Mouse (Mus musculus) cerebellum, postnatal 4 days (tissue): ENCODE data around the gene Vasn.
"Not testable (repeated sequence)": the region's sequence is repeated elsewhere in the genome, so short reads cannot be mapped to it uniquely, and the experiment has no call there.

Experiments
- DNase-seq, 2 experiments: peaks; one replicate each; pipeline ENCODE4 v3.0.0; 2022; ENCODE audit warnings: low spot score in 2 of 2, mixed read lengths in 1 of 2

Vasn gene

DNA sequence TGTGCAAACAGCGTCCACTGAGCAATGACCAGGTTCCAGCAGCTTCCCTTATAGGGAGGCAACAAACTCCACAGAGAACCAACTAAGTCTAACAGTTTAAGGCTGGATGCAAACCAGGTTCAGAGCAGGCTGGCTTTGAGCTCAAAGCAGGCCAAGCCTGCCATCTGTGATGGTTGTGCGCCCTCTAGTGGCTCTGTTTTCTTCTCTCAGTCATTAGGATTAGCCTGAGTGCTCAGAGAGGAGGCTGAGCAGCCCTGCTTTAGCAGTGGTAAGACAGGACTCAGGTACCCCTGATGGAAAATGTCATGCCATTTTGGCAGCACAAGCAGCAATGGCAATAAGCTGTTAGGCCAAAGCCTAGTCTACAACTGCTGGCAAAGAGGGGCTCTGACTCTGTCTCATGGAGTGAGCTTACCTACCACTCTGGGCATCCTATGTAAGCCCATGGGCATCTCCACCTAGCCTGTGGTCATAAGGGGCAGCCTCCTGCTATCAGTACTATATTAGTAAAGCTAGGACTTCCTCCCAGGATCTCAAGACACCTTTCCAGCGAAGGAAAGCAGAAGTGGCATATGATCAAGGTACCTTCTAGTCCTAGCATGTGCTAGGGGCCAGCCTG lies 27.6 kb downstream of the Vasn start:
- DNase-seq, result peak; percentile 72 to 91

DNA sequence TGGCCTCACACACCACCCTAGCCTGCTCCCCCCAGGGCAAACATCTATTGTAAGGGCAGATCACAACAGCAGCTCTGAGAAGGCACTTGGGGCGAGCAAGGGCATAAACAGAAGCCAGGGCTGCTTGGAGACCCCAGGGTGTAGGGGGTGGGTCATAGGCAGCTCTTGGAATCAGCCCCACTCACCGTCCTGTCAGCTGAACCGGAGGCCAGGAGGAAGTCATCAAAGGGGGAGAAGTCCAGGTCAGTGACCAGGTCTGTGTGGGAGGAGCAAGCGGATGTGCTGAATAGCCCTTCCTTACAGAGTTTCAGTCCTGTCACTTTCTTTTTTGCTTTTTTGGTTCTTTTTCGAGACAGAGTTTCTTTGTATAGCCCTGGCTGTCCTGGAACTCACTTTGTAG lies 30.6 kb downstream of the Vasn start:
- no peak for DNase-seq

DNA sequence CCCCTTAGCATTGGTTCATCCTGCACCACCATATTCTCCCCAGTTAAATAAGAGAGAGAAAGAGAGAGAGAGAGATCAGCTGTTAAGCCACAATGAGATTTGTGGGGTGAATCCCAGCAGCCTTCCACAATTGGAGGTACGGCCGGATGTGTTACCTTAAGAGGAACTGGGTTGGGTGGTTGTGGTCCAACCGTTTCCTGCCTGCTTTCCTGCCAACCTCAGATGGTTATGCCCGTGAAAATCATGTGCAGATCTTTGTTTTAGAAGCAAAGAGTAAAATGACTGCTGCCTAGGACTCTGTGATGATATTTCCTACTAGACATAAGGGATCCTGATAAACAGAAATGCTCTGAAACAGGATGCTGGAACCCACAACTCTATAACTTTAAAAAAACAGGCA lies 34.4 kb downstream of the Vasn start:
- no peak for DNase-seq

DNA sequence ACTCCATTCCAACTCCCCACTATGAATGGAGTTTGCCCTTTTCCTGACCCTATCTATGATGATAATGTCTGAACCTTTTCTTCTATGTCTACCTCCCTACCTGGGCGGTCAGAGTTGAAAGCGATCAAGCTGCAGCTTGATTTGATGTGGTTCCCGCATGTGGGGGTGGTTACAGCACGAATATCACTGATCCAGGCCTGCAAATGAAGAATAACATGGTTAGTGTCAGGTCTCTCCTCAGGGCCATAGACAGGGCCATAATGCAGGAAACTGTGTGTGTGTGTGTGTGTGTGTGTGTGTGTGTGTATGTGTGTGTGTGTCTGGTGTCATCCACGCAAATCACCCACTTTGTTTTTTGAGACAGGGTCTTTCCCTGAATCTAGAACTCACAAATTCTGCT lies 37.1 kb downstream of the Vasn start:
- DNase-seq, result no peak

DNA sequence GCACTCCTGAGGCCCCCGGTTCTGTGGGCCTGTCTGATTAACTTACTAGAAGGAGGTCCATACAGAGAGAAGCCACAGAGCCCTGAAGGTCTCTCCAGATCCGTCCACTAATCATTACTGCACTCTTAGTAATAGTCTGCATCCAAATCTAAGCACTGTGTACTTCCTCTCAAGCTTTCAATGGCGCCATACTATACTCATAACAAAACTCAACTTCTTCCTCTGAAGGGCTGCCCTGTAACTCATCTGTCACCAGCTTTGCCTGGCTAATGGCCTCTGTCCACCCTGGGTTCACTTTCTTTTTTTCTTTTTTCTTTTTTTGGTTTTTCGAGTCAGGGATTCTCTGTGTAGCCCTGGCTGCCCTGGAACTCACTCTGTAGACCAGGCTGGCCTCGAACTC lies 38.3 kb downstream of the Vasn start:
- no peak for DNase-seq

DNA sequence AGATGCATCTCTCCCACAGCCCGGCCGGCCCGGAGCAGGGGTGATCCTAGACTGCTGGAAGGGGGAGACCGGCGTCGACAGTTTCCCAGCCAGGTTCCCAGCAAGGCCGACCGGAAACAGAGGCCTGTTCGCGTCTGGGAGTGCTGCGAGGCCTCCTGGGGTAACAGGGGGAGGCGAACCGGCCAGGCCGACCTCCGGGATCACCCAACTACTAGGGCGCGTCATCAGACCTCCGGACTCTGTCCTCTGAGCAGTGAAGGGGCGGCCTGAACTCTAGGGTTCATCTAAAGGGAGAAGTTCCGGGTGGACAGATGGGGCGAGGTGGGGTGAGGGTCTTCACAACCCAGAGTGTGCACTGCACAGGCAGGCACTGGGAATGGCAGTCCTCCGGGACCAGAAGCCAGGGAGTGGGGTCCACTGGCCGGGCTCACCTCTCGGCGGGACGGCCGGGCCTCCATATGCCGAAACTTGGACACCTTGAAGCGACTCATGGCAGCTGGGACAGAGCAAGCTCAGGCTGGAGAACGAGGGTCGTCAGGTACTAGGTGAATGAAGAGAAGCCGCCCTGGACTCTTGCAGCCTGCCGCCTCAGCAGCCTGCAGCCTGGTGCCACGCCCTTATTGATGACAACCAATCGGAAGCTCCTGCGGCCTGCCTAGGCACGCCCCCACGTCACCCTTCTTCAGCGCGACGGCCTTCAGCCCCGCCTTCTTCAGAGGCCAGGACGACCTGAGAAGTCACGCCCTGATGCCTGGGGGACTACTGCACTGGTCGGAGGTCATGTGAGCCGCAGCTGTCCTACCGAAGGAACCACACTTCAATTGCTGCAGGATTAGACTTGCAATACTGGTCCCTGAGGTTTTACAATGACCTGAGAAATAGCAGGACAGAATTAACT lies 39.6 kb downstream of the Vasn start, which contains the start of gene Coro7:
Coro7 (minus strand) TSS at position 657 of the 898 bp plus-strand sequence.
- DNase-seq, result peak; percentile 54 to 78

DNA sequence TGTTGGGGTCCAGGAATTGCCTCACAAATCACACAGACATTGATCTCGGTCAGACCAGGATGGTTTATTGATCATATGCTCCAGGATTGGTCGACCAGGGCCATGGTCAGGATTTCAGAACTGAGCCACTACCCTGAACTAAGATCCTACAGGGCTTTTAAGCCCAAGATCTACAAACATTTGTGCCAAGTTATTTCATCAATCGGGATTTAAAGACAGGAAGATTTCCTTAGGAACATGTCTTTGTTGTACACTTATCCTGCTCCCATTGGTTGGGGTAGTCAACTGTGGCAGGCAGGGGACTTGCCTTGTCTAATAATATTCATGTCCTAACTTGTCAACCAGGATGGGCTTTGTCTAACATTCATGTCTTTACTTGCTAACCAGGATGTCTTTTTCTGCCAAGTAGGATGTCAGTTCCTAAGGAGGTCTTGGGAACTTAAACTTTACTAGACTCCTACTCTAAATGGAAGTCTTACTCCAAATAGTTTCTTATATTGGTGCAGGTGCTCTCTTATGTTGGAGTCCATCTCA lies 41.2 kb downstream of the Vasn start:
- DNase-seq, result not testable (repeated sequence)

DNA sequence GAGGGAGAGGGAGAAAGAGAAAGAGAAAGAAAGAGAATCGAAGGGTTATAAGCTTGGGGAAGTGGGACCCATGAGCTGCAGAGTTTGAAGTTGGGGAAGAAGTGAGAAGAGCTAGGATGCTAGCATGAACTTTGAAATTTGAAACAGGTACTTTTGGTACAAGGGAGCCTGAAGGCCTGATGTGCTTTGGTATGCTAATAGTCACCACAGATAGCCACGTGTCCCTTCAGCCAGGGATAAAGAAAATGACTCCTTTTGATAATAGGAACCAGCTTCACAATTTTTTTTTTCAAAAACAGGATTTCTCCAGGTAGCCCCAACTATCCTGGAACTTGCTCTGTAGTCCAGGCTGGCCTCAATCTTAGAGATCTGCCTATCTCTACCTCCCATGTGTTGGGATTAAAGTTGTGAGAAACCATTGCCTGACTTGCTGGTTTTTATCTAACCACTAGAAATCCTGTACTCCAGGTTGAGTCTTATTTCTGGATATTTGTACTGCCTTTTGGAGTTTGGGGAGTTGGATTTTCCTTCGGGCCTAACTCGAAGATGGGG lies 43.0 kb downstream of the Vasn start:
- no peak for DNase-seq

DNA sequence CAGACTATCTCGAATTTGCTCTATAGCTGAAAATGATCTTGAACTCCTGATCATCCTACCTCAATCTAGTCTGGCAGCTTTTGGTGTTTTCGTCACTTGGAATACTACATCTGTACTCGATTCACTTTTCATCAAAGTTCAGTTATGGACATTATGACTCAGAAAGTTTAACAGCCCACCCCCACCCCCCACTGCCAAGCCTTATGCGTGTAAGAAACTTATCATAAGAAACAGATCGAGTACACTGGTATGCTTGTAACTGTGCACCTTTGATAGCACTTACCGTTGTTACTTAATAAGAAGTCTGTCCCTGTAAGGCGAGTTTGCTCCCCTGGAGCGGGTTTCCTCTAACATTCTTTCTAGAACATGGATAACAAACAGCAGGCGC lies 43.4 kb downstream of the Vasn start:
- no peak for DNase-seq

DNA sequence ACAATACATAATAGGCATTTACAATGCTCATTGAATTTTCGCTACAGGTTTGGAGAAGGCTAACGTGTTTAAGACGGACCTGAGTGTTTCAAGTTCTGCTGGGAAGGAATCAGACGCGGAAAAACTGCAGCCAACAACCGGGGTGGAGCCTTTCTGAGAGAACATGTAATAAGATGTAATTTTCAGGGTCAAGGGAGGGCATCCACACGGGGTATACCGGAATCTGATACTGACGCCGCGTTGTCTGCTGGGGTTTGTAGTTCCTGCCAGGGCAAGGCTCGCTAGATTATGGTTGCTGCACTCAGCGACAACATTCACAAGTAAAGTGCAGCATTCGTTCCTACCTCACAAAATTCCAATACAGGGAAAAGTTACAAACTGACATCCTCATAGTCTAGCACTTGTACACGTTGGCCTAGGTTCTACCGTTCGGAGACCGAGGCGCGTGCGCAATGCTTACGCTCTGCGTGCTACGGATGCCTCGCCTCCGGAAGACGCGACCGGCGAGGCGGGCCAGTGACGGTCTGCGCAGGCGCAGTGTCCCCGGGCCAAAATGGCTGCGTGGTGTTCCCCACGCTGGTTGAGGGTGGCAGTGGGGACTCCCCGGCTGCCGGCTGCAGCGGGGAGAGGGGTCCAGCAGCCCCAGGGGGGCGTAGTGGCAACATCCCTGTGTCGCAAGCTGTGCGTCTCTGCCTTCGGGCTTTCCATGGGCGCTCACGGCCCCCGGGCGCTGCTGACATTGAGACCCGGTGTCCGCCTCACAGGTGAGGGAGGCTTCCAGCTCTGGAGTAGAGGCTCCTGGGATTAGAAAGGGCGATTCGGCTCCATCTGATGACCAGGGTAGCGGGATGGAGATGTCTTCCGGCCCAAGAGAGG lies 44.1 kb downstream of the Vasn start:
- peak; percentile 96 to 97 for DNase-seq

DNA sequence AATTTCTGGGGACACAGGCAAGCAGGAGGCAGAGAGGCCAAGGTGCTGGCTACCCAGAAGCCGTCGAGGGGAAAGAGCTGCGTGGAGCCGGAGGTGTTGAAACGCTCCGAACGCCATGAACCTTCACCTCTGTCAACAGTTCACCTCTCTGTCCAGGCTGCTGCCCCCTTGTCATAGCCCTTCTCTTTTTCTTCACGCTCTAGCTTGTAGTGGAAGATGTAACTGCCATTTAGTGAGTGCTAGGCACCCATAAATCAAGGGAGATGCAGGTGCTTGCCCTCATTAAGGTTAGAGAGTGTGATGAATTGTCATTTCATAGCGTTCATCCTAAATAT lies 44.7 kb downstream of the Vasn start:
- DNase-seq, result no peak

DNA sequence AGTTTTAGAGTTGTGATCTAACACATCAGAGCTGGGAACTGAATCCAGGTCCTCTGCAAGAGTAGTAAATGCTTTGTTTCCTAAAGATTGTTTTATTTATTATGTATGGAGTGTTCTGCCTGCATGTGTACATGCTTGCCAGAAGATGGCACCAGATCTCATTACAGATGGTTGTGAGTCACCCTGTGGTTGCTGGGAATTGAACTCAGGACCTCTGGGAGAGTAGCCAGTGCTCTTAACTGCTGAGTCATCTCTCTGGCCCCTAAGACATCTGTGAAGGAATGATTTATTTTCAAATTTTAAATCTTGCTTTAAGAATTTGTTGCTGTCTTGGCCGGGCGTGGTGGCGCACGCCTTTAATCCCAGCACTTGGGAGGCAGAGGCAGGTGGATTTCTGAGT lies 49.6 kb downstream of the Vasn start:
- DNase-seq, result not testable (repeated sequence)
